Mouse (Mus musculus): ENCODE measurements at regions not wholly inside any gene's neighbourhood (a gene's known extent, or its start where the extent isn't known, plus 50 kb on each side); places are given as distances from the start of the nearest gene placed in this dataset.

GRCm38 (mm10) chr1:61265706-61266127 is 288.0 kb downstream of the Icos start:
- peak; percentile 66 for DNase-seq (ENCODE audit: low spot score)

DNA sequence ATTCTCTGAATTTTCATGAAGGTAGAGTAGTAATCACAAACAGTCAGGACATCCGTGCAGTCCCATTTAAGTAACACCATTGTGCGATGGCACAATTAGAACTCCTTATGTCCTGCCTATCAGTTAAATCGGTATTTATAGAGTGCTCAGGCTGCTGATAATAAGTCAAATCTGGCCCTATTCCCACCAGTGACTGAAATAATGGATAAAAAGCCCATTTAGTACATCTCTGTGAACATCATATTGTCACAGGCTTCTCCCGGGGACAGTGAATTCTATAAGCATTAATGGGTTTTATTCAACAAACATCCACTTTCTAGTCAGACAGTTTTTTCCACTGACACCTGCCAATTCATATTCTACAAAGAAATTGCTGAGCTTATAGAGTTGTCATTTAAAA is 296.1 kb downstream of the Icos start:
- DNase-seq (ENCODE audit: low spot score) = no peak

DNA sequence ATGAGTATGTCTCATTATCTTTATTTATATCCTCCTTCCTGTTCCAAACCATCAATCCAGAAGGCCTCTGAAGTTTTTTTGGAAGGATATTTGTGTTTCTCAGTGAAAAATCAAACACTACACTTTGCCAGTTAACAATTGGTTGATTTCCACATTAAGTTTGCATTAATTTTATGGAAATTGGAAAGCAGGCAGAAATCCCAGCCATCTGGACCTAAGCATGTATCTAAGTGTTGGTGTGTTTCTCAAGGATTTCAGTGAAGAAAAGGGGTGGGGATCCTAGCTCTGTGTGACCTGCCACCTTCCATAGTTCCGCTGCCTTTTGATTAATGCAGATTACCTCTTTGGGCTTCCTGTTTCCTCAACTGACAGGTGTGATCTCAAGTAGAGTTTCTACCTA is 296.5 kb downstream of the Icos start:
- DNase-seq (ENCODE audit: low spot score) = no peak

DNA sequence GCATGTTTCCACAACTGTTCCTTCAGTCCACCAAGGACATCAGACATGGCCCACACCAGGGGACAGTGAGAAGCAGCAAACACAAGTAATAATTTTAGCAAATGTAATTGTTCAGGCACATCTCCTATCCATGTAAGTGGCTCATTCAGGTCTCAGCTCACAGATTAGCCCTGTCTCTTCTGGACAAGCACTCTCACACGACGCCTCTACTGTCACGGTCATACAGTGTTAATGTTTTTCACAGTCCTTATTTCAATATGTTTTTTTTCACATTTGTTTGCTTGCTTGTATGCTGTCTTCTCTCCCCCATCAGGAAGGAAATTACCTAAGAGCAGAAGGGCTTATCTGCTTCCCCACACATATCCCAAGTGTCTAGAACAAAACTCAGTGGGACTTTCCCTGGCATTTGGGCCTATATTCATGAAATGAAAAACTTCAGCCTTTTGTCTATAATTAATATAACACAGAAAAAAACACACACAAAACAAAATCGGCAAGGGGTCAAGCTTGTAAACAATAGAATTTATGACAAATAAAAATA is 299.5 kb downstream of the Icos start:
- no peak for DNase-seq (ENCODE audit: low spot score)

DNA sequence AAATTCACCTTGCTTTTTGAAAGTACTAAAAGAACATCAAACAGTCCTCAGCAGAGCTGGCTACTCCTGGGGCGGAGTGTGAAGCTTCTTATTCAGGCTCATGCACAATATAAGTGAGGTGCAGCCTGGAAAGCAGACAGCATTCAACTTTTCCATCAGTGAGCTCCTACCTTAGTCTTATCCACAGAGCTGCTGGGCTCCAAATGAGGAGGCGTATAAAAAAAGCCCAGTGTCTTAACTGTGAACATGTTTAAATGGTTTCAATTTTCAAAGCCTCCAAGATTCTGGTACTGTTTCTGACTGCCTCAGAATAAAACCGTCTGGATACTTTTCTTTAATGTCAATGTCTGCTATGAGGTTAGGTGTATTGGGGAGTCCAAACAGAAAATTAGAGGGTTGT is 310.5 kb downstream of the Icos start:
- DNase-seq (ENCODE audit: low spot score) = no peak

DNA sequence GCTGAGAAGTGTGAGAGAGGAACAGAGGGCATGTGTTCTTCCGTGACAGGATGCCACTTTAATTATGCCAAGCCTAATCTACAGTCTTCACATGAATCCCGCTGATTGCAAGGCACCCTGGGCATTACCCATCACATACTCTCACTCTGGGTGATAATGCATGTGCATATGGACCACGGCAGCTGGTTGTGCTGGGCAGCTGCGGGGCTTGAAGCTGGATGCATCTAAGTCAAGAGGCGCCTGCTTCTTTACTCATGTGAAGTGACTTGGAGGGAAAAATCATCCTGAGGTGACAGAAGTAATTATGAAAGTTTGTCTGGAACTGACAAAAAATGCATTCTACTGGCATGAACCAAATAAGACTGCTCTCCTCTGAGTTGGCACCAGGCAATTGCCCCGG is 311.2 kb downstream of the Icos start:
- DNase-seq (ENCODE audit: low spot score) = no peak

- DNase-seq (ENCODE audit: low spot score) = no peak
These were observed 311.8 kb downstream of the Icos start for GRCm38 (mm10) chr1:61289552-61289951.

DNA sequence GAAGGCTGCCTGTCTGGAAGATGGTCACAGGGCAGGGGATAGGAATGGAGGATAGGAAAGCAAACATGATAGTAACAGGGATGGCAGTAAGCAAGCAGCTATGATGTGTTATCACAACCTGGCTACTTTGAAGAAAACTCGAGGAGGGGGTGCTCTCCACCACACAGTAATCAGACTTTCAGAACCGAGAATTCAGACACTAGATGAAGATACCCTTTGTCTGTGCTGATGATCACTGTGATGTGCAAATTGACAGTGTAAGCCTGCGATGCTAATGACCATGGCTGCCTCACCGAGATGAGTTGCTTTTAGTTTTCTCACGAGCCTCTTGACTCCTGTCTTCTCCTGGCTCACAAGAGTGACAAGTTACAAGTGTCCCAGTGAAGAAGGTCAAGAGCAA is 315.4 kb downstream of the Icos start:
- DNase-seq (ENCODE audit: low spot score) = no peak

GRCm38 (mm10) chr1:61295219-61295618 is 317.5 kb downstream of the Icos start:
- no peak for DNase-seq (ENCODE audit: low spot score)

DNA sequence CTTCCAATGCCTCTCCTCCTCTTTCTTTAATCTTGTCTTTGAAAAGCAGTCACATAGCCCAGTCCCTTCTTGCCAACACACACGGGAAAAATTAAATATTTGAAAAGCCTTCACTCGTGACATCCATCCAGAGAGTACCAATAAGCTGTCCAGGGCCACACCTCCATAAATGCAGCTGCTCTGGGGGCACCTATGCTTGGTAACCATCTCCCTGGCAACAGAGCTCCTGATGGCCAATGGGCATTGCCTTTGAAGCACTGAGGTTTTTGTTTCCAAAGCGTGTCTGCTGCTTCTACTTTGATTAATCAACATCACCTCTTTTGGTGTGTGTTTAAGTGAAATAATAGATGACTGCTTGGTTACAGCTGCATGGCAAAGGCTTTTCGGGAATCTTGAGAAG is 319.1 kb downstream of the Icos start:
- no peak for DNase-seq (ENCODE audit: low spot score)

- DNase-seq (ENCODE audit: low spot score) = no peak
These were observed 319.6 kb downstream of the Icos start for GRCm38 (mm10) chr1:61297361-61297760.

DNA sequence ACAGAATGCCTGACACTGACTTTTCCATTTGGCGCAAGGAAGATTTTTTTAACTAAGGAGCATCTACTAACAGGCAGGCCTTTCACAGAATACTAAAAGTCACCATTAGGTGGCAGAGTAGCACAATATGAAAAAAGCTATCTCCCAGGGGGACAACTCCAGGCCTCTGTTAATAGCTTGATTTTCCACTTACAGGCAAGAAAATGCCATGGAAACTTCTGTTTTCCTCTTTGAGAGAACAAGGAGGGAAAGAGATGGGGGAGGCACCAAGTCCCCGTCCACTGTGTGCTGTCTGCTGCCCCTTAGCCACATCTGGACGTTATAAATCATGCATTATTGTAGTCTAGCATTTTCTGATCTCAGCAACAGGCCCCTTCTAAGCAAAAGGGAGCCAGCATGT is 320.3 kb downstream of the Icos start:
- peak; percentile 93 for DNase-seq (ENCODE audit: low spot score)

DNA sequence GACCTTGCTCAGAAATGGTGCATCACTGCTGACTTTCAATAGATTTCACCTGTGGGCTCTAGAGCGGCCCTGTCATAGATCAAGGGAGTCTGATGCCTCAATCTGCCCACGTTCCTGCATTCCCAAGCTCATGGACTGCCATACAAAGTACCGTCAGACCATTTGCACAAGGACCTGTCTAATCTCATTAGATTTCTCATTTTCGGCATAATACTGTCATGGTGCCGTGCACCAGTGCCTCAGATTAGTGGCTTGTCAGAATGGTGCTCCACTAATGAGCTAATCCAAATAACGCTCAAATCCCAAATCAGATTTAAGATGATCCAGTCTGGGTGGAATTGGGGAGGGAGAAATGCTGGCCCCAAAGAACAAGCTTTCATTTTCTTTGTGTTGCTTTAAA is 321.1 kb downstream of the Icos start:
- peak; percentile 82 for DNase-seq (ENCODE audit: low spot score)

DNA sequence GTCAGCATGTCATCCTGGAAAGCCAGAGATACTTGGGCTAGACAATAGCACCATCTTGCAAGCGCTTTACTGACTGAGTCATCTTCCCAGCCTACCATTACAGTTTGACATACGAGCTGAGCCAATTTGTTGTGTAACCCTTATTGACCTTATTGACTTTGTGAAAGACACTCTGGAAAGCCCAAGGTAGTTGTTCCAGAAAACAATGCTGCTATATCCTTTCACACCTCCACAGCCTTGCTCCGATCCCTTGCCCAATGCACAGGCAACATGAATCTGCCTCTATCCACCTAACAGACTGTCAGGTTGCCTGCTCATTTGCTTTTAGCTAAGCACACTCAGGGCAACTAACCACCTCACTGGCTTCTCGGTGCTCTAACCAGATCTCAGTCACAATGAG is 322.8 kb downstream of the Icos start:
- peak; percentile 64 for DNase-seq (ENCODE audit: low spot score)

DNA sequence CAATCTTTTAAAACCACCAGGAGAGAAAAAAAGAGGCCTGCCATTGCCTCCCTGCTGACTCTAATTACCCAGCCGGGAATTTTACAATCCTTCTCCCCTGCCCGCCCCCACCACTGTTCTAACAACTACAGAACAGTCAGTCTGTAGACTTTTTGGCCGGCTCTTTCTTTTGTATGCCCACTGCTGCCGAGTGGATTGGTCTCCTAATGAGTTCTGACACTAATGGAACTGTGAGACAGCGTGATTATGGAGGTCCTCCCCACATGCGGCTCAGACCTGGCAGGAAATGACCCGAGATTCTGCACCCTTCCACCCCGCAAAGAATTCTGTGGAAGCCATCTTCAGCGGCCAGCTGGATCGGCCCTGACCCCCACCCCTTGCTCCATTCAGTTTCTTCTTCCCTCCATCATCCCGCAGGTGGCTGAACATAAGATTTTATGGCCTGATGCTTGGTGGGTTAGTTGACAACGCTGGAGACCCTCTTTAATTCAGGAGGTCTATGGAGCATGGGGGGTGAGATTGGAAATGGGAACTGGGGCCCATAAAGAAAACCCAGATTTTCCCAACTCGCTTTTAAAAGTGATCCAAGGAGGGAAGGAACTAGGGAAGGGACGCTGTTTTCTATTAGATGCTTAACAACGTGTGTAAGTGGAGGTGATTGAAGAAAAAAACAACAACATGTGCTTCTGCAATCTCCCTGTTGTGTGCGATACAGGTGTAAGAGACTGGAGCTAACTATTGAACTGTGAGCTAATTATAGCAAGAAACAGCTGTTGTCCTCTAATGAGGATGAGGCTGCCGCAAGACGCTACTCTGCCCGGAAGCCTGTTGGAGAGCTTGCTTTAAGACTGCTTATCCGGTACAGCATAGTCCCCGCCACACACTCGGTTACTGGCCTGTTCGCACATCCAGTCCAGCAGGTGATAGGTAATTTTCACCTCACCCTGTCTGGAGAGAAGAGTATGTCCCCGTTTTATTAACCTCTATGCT is 323.6 kb downstream of the Icos start:
- peak; percentile 83 for DNase-seq (ENCODE audit: low spot score)

DNA sequence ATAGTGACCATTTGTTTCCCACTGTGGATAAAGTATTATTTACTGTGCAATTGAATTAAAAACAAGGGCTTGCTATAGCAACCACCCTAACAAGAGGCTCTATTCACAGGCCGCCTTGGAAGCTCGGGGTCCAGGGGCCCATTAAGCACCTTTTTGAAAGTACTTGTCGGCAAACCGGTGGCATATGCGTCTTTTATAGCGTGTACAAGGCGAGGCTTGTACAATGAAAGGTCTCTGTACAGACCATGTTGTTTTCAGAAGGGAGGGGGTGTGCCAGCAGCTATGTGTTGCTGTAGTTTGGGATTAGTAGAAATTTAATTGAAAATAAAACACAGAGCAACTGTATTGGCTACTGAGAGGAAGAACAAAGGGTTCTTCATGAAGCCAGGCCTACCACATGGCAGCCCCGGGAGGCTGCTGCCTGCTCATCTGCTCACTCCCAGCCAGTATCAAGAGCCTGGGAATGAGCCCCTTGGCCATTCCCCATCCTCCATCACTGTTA is 324.9 kb downstream of the Icos start:
- DNase-seq (ENCODE audit: low spot score) = no peak

- peak; percentile 32 for DNase-seq (ENCODE audit: low spot score)
These were observed 328.6 kb downstream of the Icos start for GRCm38 (mm10) chr1:61306296-61306695.

DNA sequence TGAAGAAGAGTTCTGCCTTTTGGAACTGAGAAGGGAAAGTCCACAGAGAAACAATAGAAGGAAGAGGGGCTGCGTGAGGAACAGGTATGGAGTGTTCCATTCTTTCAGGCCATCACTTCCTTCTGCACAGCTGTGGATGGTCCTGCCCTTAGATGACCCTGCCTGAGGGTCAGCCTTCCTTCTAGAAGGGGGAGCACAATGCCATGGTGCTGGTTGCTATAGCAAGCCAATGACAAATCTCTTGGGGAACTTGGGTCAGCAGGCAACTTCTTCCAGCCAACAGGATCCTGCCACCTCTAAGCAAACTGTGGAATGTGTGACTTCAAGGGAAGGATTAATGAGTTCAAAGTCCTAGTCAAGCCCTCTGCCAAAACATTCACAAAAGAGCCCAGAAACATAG is 329.1 kb upstream of the Pard3b start:
- no peak for DNase-seq (ENCODE audit: low spot score)

DNA sequence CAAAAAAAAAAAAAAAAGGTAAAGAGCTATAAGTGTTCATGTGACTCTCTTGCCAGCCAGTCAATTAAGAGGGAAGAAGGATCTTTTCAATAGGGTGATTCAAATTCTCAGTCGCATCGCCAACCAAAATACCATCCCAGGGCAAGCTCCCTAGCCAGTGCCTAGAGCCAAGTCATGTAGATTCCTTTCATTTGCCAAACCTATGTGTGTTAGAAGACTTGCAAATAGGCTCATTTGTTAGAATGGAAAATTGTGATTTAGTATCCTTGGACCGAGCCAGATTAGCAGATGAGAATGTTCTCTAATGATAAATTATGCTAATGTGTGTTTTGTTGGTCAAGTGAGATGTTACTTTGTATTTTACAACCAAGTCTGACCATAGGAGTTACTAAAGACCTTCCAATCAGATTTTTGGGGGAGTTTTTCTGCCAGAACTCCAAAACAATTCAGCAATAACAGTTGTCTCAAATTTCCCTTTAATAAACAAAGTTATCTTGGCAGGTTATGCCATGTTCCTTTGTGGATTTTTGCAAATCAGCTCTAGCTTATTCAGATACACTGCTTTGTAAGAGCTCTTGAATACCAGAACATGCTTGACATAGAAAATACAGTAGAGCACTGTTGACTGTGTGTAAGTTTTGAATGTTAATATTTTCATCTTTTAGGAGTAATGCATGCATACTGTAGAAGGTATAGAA is 328.4 kb upstream of the Pard3b start:
- DNase-seq (ENCODE audit: low spot score) = no peak

- no peak for DNase-seq (ENCODE audit: low spot score)
These were observed 327.9 kb upstream of the Pard3b start for GRCm38 (mm10) chr1:61310761-61311090.

GRCm38 (mm10) chr1:61313196-61313595 is 325.4 kb upstream of the Pard3b start:
- no peak for DNase-seq (ENCODE audit: low spot score)

- DNase-seq (ENCODE audit: low spot score) = no peak
These were observed 322.4 kb upstream of the Pard3b start for GRCm38 (mm10) chr1:61316261-61316660.

- DNase-seq (ENCODE audit: low spot score) = no peak
These were observed 321.9 kb upstream of the Pard3b start for GRCm38 (mm10) chr1:61316736-61317135.

All from retina, embryonic 14.5 days (tissue).